Mouse (Mus musculus): ENCODE results near the gene Olfr281.

- TF ChIP-seq CTCF (IDR thresholded peaks at IDR 0.05; ENCODE audit: insufficient read depth, low read depth, low read length) (no peak), POLR2A (IDR thresholded peaks at IDR 0.05; ENCODE audit: insufficient read depth, low read depth, low read length) (no peak)
Observed at GRCm38 (mm10) chr15:98482701-98483100, 30.3 kb downstream of the Olfr281 start, which contains the start of gene Lalba.

Data from olfactory bulb, adult 2 months (tissue).